11 mouse cellular contexts compared by ENCODE assay signal in genomic region chr4:123162305-123162917, GRCm38 (mm10). TPM values are rescaled to one million over a fixed set of nuclear protein-coding genes. Genes with fewer than 3 reads are reported as not detected.
A peak's percentile ranks its signal among the peaks of the same experiment; 100 is the strongest.
DNase-seq lines count a peak whose midpoint lies in the region; ATAC-seq and TF ChIP-seq lines count a peak whose summit lies in the region.
"Had no signal": no experiment of that assay in that cellular context is flagged by ENCODE, and none has a peak within 500 bp of the region (broad histone marks: within the 10 kb centered on the region; RNA-seq: fewer than 3 reads in every experiment).

No protein-coding gene starts in this region.

- no peaks in the 10 kb centered on the region for H3K27me3 ChIP-seq in intestine, embryonic 14.5 days (replicated peaks; ENCODE audit: control insufficient read depth, insufficient read depth, low read length)
- H3K27me3 ChIP-seq in intestine, postnatal 0 days (replicated peaks; ENCODE audit: control insufficient read depth, insufficient read depth, low read length): no peaks in the 10 kb centered on the region
- peaks cover 27% of the 10 kb centered on the region for H3K27me3 ChIP-seq in embryonic facial prominence, embryonic 10.5 days (replicated peaks; ENCODE audit: low read depth, poor library complexity, severe bottlenecking)
- no peaks in the 10 kb centered on the region for H3K27me3 ChIP-seq in intestine, embryonic 16.5 days (replicated peaks; ENCODE audit: control insufficient read depth, insufficient read depth, low read length)

- no peak overlapping the region for H3K4me3 ChIP-seq in intestine, embryonic 14.5 days (ENCODE audit: low read depth, low read length)
- no peak overlapping the region for H3K4me3 ChIP-seq in intestine, postnatal 0 days (ENCODE audit: low read depth, low read length)
- H3K4me3 ChIP-seq in embryonic facial prominence, embryonic 10.5 days: peak overlapping the region; percentile 25; the same call in 1 of the 2 replicates
- no peak overlapping the region for H3K4me3 ChIP-seq in intestine, embryonic 16.5 days (ENCODE audit: low read length)

- H3K9ac ChIP-seq in intestine, embryonic 14.5 days (ENCODE audit: low read length): 0 out of 2 replicates have a peak overlapping the region, but pooled peaks have one; percentile 3
- no peak overlapping the region for H3K9ac ChIP-seq in intestine, postnatal 0 days (ENCODE audit: low read depth, low read length)
- H3K9ac ChIP-seq in intestine, embryonic 16.5 days (ENCODE audit: low read depth, low read length): no peak overlapping the region; the same call in 1 of the 2 replicates

- peak overlapping the region; percentile 35 for H3K4me2 ChIP-seq in intestine, embryonic 14.5 days (ENCODE audit: low read length)
- no peak overlapping the region; the same call in 1 of the 2 replicates for H3K4me2 ChIP-seq in intestine, postnatal 0 days (replicated peaks; ENCODE audit: low read depth)
- H3K4me2 ChIP-seq in intestine, embryonic 16.5 days (ENCODE audit: low read depth, low read length): peak overlapping the region; percentile 32; the same call in 1 of the 2 replicates

- no peak for DNase-seq in intestine, embryonic 14.5 days (ENCODE audit: low spot score)
- no peak for DNase-seq in embryonic facial prominence, embryonic 10.5 days (ENCODE audit: low spot score)
- peak; percentile 72 for DNase-seq in retina, adult 2 months (ENCODE audit: low read depth, low spot score)
- no peak for DNase-seq in layer of hippocampus, adult 8-10 months (ENCODE audit: low spot score in 2 of 2)
- DNase-seq in gastrocnemius, postnatal 36 days: no peak
- DNase-seq in lung, postnatal 25 days (ENCODE audit: low spot score): no peak
- DNase-seq: cerebellum, postnatal 36 days had no signal

- 10% methylated on average over 15 of the region's 15 CpGs for WGBS in intestine, embryonic 14.5 days
- WGBS in intestine, postnatal 0 days: 9% methylated on average over 15 of the region's 15 CpGs
- WGBS in embryonic facial prominence, embryonic 10.5 days: 20% methylated on average over 15 of the region's 15 CpGs
- 9% methylated on average over 15 of the region's 15 CpGs for WGBS in intestine, embryonic 16.5 days

- H3K4me1 ChIP-seq in intestine, embryonic 14.5 days (replicated peaks; ENCODE audit: control insufficient read depth, insufficient read depth, low read length): peaks cover 7% of the 10 kb centered on the region
- no peaks in the 10 kb centered on the region for H3K4me1 ChIP-seq in intestine, postnatal 0 days (replicated peaks; ENCODE audit: control insufficient read depth, insufficient read depth, low read length)
- H3K4me1 ChIP-seq in embryonic facial prominence, embryonic 10.5 days: peaks cover 7% of the 10 kb centered on the region; the same call in 1 of the 2 replicates
- H3K4me1 ChIP-seq in intestine, embryonic 16.5 days (ENCODE audit: control insufficient read depth, insufficient read depth, low read length): peaks cover 7% of the 10 kb centered on the region; the same call in 1 of the 2 replicates

- H3K36me3 ChIP-seq in intestine, embryonic 14.5 days (ENCODE audit: control insufficient read depth, insufficient read depth, low read length): no peaks in the 10 kb centered on the region
- no peaks in the 10 kb centered on the region for H3K36me3 ChIP-seq in intestine, postnatal 0 days (ENCODE audit: control insufficient read depth, insufficient read depth)
- no peaks in the 10 kb centered on the region for H3K36me3 ChIP-seq in embryonic facial prominence, embryonic 10.5 days (replicated peaks)
- H3K36me3 ChIP-seq in intestine, embryonic 16.5 days (ENCODE audit: control insufficient read depth, insufficient read depth, low read length): no peaks in the 10 kb centered on the region

- ATAC-seq in intestine, embryonic 14.5 days (replicated peaks; ENCODE audit: low FRiP score, low TSS enrichment, low read depth): 0 out of 2 replicates have a peak, but pooled peaks have one; percentile 32
- ATAC-seq in intestine, postnatal 0 days: no peak
- peak; percentile 23; the same call in 1 of the 2 replicates for ATAC-seq in intestine, embryonic 16.5 days
- ATAC-seq: lung, postnatal 0 days had no signal

- no peaks in the 10 kb centered on the region for H3K9me3 ChIP-seq in intestine, embryonic 14.5 days (ENCODE audit: control insufficient read depth, low read length)
- H3K9me3 ChIP-seq in intestine, postnatal 0 days (ENCODE audit: control insufficient read depth): no peaks in the 10 kb centered on the region; the same call in 1 of the 2 replicates
- H3K9me3 ChIP-seq in embryonic facial prominence, embryonic 10.5 days: no peaks in the 10 kb centered on the region
- no peaks in the 10 kb centered on the region for H3K9me3 ChIP-seq in intestine, embryonic 16.5 days (ENCODE audit: control insufficient read depth, low read length)

- no peak overlapping the region for H3K27ac ChIP-seq in intestine, embryonic 14.5 days (ENCODE audit: low read depth)
- H3K27ac ChIP-seq in intestine, postnatal 0 days (ENCODE audit: low read depth, low read length): no peak overlapping the region
- no peak overlapping the region for H3K27ac ChIP-seq in embryonic facial prominence, embryonic 10.5 days (replicated peaks)
- H3K27ac ChIP-seq in intestine, embryonic 16.5 days (ENCODE audit: low read length): no peak overlapping the region

- no peak for TF ChIP-seq CTCF in intestine, postnatal 0 days (IDR thresholded peaks at IDR 0.05; ENCODE audit: low read depth)

- intact Hi-C loops in gastrocnemius, postnatal 36 days (cut with DNase I): no loop called here

RNA-seq across cellular contexts. Expression of gene Hpcal4, which starts 20.6 kb away (rescaled TPM):
- 7.5 and 7.8 TPM in 2 replicates for polyA plus RNA-seq in intestine, embryonic 14.5 days (2014; fragmentation: Nextera tagmentation; extraction: Ambion mirVana)
- polyA plus RNA-seq in intestine, postnatal 0 days (2015; fragmentation: Nextera tagmentation; extraction: Ambion mirVana): 5.0 and 7.2 TPM in 2 replicates
- polyA plus RNA-seq in embryonic facial prominence, embryonic 10.5 days (2016; fragmentation: Nextera tagmentation; extraction: Ambion mirVana): 0.60 and 0.95 TPM in 2 replicates
- polyA plus RNA-seq in intestine, embryonic 16.5 days (2015; fragmentation: Nextera tagmentation; extraction: Ambion mirVana): 3.4 TPM in 2 replicates
- 100 to 1,000 TPM; 374 to 501 (median 436) TPM for total RNA-seq in layer of hippocampus, adult 8-10 months (2022)
- total RNA-seq in gastrocnemius, postnatal 36 days (2021): not detected

RNA-seq across cellular contexts. Expression of gene Ppie, which starts 22.7 kb away (rescaled TPM):
- 111 and 112 TPM in 2 replicates for polyA plus RNA-seq in intestine, embryonic 14.5 days (2014; fragmentation: Nextera tagmentation; extraction: Ambion mirVana)
- polyA plus RNA-seq in intestine, postnatal 0 days (2015; fragmentation: Nextera tagmentation; extraction: Ambion mirVana): 30.9 and 31.5 TPM in 2 replicates
- polyA plus RNA-seq in embryonic facial prominence, embryonic 10.5 days (2016; fragmentation: Nextera tagmentation; extraction: Ambion mirVana): 131 TPM in 2 replicates
- 76.1 and 84.1 TPM in 2 replicates for polyA plus RNA-seq in intestine, embryonic 16.5 days (2015; fragmentation: Nextera tagmentation; extraction: Ambion mirVana)
- total RNA-seq in layer of hippocampus, adult 8-10 months (2022): 10 to 100 TPM; 20.0 to 23.1 (median 20.4) TPM
- 10 to 100 TPM; 17.5 to 19.2 TPM for total RNA-seq in gastrocnemius, postnatal 36 days (2021)

RNA-seq across cellular contexts. Expression of gene Nt5c1a, which starts 38.9 kb away (rescaled TPM):
- not detected in 2 replicates for polyA plus RNA-seq in intestine, embryonic 14.5 days (2014; fragmentation: Nextera tagmentation; extraction: Ambion mirVana)
- not detected in 2 replicates for polyA plus RNA-seq in intestine, postnatal 0 days (2015; fragmentation: Nextera tagmentation; extraction: Ambion mirVana)
- not detected in 2 replicates for polyA plus RNA-seq in embryonic facial prominence, embryonic 10.5 days (2016; fragmentation: Nextera tagmentation; extraction: Ambion mirVana)
- not detected in 2 replicates for polyA plus RNA-seq in intestine, embryonic 16.5 days (2015; fragmentation: Nextera tagmentation; extraction: Ambion mirVana)
- 10 to 100 TPM; 14.5 to 16.8 (median 15.6) TPM for total RNA-seq in layer of hippocampus, adult 8-10 months (2022)
- 10 to 100 TPM; 33.4 to 44.6 TPM for total RNA-seq in gastrocnemius, postnatal 36 days (2021)
- total RNA-seq: ES-E14 had no signal

RNA-seq across cellular contexts. Expression of gene Oxct2b, which starts 46.3 kb away (rescaled TPM):
- 0.15 TPM in 1 of 2 replicates, not detected in the other for polyA plus RNA-seq in intestine, embryonic 14.5 days (2014; fragmentation: Nextera tagmentation; extraction: Ambion mirVana)
- polyA plus RNA-seq in intestine, postnatal 0 days (2015; fragmentation: Nextera tagmentation; extraction: Ambion mirVana): 0.31 and 0.52 TPM in 2 replicates
- polyA plus RNA-seq in embryonic facial prominence, embryonic 10.5 days (2016; fragmentation: Nextera tagmentation; extraction: Ambion mirVana): 0.09 and 0.12 TPM in 2 replicates
- polyA plus RNA-seq in intestine, embryonic 16.5 days (2015; fragmentation: Nextera tagmentation; extraction: Ambion mirVana): 0.13 TPM in 1 of 2 replicates, not detected in the other
- under 1 TPM in 2 of 4 experiments, not detected in 2; 0.19 to 0.26 TPM for total RNA-seq in layer of hippocampus, adult 8-10 months (2022)
- total RNA-seq in gastrocnemius, postnatal 36 days (2021): not detected
- polyA plus RNA-seq: lung, postnatal 0 days had no signal

RNA-seq across cellular contexts. Expression of gene Bmp8b, which starts 57.4 kb away (rescaled TPM):
- 0.35 and 0.63 TPM in 2 replicates for polyA plus RNA-seq in intestine, embryonic 14.5 days (2014; fragmentation: Nextera tagmentation; extraction: Ambion mirVana)
- polyA plus RNA-seq in intestine, postnatal 0 days (2015; fragmentation: Nextera tagmentation; extraction: Ambion mirVana): 0.30 and 0.41 TPM in 2 replicates
- polyA plus RNA-seq in embryonic facial prominence, embryonic 10.5 days (2016; fragmentation: Nextera tagmentation; extraction: Ambion mirVana): 0.29 and 0.39 TPM in 2 replicates
- 0.29 and 0.47 TPM in 2 replicates for polyA plus RNA-seq in intestine, embryonic 16.5 days (2015; fragmentation: Nextera tagmentation; extraction: Ambion mirVana)
- total RNA-seq in layer of hippocampus, adult 8-10 months (2022): under 1 TPM in 3 of 4 experiments, not detected in 1; 0.18 to 0.40 (median 0.27) TPM
- total RNA-seq in gastrocnemius, postnatal 36 days (2021): not detected
